Mouse (Mus musculus) heart, postnatal 0 days (tissue): ENCODE data around the gene Zc2hc1c.

Experiments
- CTCF ChIP-seq: IDR thresholded peaks from 2 replicates; pipeline ENCODE4 v1.5.1; 2016; ENCODE audit warnings: antibody characterized with exemption, control low read depth, low read depth
- EP300 ChIP-seq: IDR thresholded peaks from 2 replicates; pipeline ENCODE4 v1.6.1; 2016; ENCODE audit warnings: antibody characterized with exemption, low read depth

GRCm38 (mm10) chr12:85297345-85297997 is 9.1 kb downstream of the Zc2hc1c start:
- no peak for TF ChIP-seq CTCF
- no peak for TF ChIP-seq EP300
